Mouse (Mus musculus): ENCODE results near the gene Scly.

Scly gene

GRCm38 (mm10) chr1:91299707-91300426 lies 1.7 kb downstream of the Scly start:
- DNase-seq (ENCODE audit: low spot score): no peak

- DNase-seq (ENCODE audit: low spot score): no peak
Measured at GRCm38 (mm10) chr1:91301206-91301920, 3.2 kb downstream of the Scly start.

- no peak for DNase-seq (ENCODE audit: low spot score)
Measured at GRCm38 (mm10) chr1:91302021-91302420, 3.9 kb downstream of the Scly start.

- DNase-seq (ENCODE audit: low spot score): no peak
Measured at GRCm38 (mm10) chr1:91304621-91305020, 6.5 kb downstream of the Scly start.

- DNase-seq (ENCODE audit: low spot score): no peak
Measured at GRCm38 (mm10) chr1:91309366-91310085, 11.4 kb downstream of the Scly start.

- DNase-seq (ENCODE audit: low spot score): no peak
Measured at GRCm38 (mm10) chr1:91312273-91312672, 14.1 kb downstream of the Scly start.

GRCm38 (mm10) chr1:91313251-91313650 lies 15.1 kb downstream of the Scly start:
- DNase-seq (ENCODE audit: low spot score): no peak

GRCm38 (mm10) chr1:91317656-91318055 lies 19.5 kb downstream of the Scly start:
- DNase-seq (ENCODE audit: low spot score): no peak

GRCm38 (mm10) chr1:91321760-91322438 lies 23.8 kb downstream of the Scly start, which contains the start of gene Espnl:
TSS of gene Espnl (plus strand) at chr1:91322075.
- DNase-seq (ENCODE audit: low spot score): no peak

- no peak for DNase-seq (ENCODE audit: low spot score)
Measured at GRCm38 (mm10) chr1:91324646-91325045, 26.5 kb downstream of the Scly start.

GRCm38 (mm10) chr1:91325488-91326042 lies 27.4 kb downstream of the Scly start:
- DNase-seq (ENCODE audit: low spot score): no peak

- DNase-seq (ENCODE audit: low spot score): no peak
Measured at GRCm38 (mm10) chr1:91332102-91332501, 34.0 kb downstream of the Scly start.

GRCm38 (mm10) chr1:91333582-91333981 lies 35.4 kb downstream of the Scly start:
- no peak for DNase-seq (ENCODE audit: low spot score)

GRCm38 (mm10) chr1:91337355-91337754 lies 39.2 kb downstream of the Scly start:
- DNase-seq (ENCODE audit: low spot score): no peak

GRCm38 (mm10) chr1:91344001-91344400 lies 45.9 kb downstream of the Scly start:
- no peak for DNase-seq (ENCODE audit: low spot score)

GRCm38 (mm10) chr1:91344921-91345685 lies 47.0 kb downstream of the Scly start:
- no peak for DNase-seq (ENCODE audit: low spot score)

GRCm38 (mm10) chr1:91346892-91347291 lies 48.8 kb downstream of the Scly start:
- peak; percentile 41 for DNase-seq (ENCODE audit: low spot score)

GRCm38 (mm10) chr1:91350841-91351240 lies 52.7 kb downstream of the Scly start, which contains the start of gene Klhl30:
TSS of gene Klhl30 (plus strand) at chr1:91351016.
- no peak for DNase-seq (ENCODE audit: low spot score)

GRCm38 (mm10) chr1:91351249-91351648 lies 53.1 kb downstream of the Scly start:
- DNase-seq (ENCODE audit: low spot score): no peak

GRCm38 (mm10) chr1:91352277-91352676 lies 54.1 kb downstream of the Scly start:
- DNase-seq (ENCODE audit: low spot score): no peak

- no peak for DNase-seq (ENCODE audit: low spot score)
Measured at GRCm38 (mm10) chr1:91356105-91356504, 58.0 kb downstream of the Scly start.

Data from testis, postnatal 14 days (tissue).